Mouse (Mus musculus): ENCODE data around the gene Rab11fip4. TPM values are rescaled to one million over a fixed set of nuclear protein-coding genes. Genes with fewer than 3 reads are reported as not detected.
A peak's percentile ranks its signal among the peaks of the same experiment; 100 is the strongest.

Rab11fip4 gene
- total and polyA plus RNA-seq, 3 experiments = 13.2 to 41.6 (median 26.6) TPM

DNA sequence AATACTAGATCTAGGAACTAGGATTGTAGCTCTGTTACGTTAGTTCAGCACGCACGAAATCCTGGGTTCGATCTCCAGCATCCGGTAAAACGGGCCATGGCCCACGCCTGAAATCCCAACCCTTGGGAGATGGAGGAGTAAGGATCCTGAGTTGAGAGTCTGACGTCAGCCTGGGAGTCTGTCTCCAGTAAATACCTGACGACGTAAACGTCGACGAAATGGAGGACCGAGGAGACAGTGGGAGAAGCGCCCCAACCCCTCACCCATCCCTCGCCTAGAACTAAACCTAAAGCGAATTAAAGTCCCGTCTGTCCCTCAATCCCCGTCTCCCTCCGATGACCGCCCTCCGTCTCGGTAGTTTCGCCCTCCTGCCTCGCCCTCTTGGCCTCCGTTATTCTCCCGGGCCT, 112.9 kb downstream of the Rab11fip4 start:
- peaks cover 0 to 44% of the 10 kb centered on the region in 2 experiments; a peak in 2 of 4 replicates for H3K4me1 ChIP-seq (ENCODE audit: control insufficient read depth in 1 of 2, insufficient read depth in 2 of 2)
- no peaks in the 10 kb centered on the region for H3K9me3 ChIP-seq (replicated peaks; ENCODE audit: low read length)
- peak overlapping the region; percentile 74 for H3K4me2 ChIP-seq (ENCODE audit: insufficient read depth, low read depth, poor library complexity, severe bottlenecking)
- in situ Hi-C loops (cut with MboI; ENCODE audit: low pct_ligation_motif_present, low pct_unique_long_range_greater_than_20kb, low sequenced_read_pairs) (loop anchor here (5.0 kb wide), 1 partner anchor 218 kb away; no protein-coding TSS in a partner anchor), dilution Hi-C loops (cut with MboI; ENCODE audit: extremely low pct_ligation_motif_present, extremely low pct_unique_long_range_greater_than_20kb, low sequenced_read_pairs) (no loop called here)
- peak; percentile 74 for DNase-seq (ENCODE audit: extremely low read depth)
- H3K9ac ChIP-seq (ENCODE audit: insufficient read depth, low read depth) = peak overlapping the region; percentile 85
- no peaks in the 10 kb centered on the region for H3K27me3 ChIP-seq (replicated peaks)
- peak overlapping the region; percentile 87 for H3K27ac ChIP-seq (ENCODE audit: insufficient read depth, low read depth)
- peaks cover 7% of the 10 kb centered on the region for H3K79me2 ChIP-seq (replicated peaks; ENCODE audit: control insufficient read depth, extremely low read depth, insufficient read depth, poor library complexity, severe bottlenecking)
- peaks cover 5 to 37% of the 10 kb centered on the region in 2 experiments for H3K36me3 ChIP-seq (replicated peaks in 1 of 2; ENCODE audit: control insufficient read depth in 1 of 2, insufficient read depth in 1 of 2, low read length in 1 of 2)
- TF ChIP-seq MXI1 (IDR thresholded peaks at IDR 0.05; ENCODE audit: low read depth, low read length) (peak; percentile 2; the same call in 1 of the 2 replicates), MYC (IDR thresholded peaks at IDR 0.05; ENCODE audit: low read depth, low read length) (no peak), RAD21 (IDR thresholded peaks at IDR 0.05; ENCODE audit: low read depth, low read length) (no peak), JUN (IDR thresholded peaks at IDR 0.05; ENCODE audit: insufficient read depth, low read depth, low read length) (peak; percentile 21; the same call in 1 of the 2 replicates), MAX (IDR thresholded peaks at IDR 0.05; ENCODE audit: low read length) (no peak)
- peak overlapping the region; percentile 70 to 100 (median 93) for H3K4me3 ChIP-seq (replicated peaks in 1 of 3; ENCODE audit: low read depth in 2 of 3, low read length in 2 of 3, poor library complexity in 1 of 3)

DNA sequence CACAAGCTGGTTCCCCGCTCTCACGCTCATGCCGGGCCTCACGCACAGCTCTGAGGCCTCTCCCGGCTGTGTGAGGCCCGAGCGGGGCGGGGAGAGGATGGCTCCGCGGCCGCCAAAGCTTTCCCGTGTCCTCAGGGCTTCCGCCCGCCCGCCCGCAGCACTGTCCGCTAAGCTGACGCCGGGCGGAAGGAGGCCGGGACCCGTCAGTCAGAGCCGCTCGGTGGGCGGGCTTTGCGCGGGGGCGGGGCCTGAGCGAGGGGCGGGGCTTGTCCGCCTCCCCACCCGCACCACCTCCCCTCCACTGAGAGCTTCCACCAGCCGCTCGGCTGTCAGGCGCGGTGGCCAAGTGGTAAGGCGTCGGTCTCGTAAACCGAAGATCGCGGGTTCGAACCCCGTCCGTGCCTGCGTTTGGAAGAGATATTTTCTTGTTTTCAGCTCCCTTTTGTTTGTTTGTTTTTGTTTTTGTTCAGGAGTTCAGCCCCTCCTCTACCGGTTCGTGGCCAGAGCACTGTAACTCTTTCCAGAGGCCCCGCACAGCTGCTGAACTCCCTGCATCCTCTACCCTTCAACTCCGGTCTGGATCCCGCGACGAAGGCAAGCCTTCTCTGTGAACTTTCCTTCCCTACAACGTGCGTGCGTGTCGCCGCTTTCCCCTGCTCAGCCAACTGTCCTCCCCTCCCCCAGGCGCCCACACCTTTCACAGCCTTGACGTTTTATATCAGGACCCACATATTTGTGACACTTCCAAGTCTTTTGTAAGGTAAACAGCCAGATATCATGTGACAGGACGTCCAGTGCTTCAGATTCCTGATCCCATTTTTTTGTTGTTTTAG, 113.5 kb downstream of the Rab11fip4 start:
- dilution Hi-C loops (cut with MboI; ENCODE audit: extremely low pct_ligation_motif_present, extremely low pct_unique_long_range_greater_than_20kb, low sequenced_read_pairs) (no loop called here), in situ Hi-C loops (cut with MboI; ENCODE audit: low pct_ligation_motif_present, low pct_unique_long_range_greater_than_20kb, low sequenced_read_pairs) (loop anchor here (5.0 kb wide), 1 partner anchor 218 kb away; no protein-coding TSS in a partner anchor)
- Histone ChIP-seq H3K4me3 (replicated peaks in 1 of 3; ENCODE audit: low read depth in 2 of 3, low read length in 2 of 3, poor library complexity in 1 of 3) (peak overlapping the region; percentile 70 to 100 (median 93)), H3K4me2 (ENCODE audit: insufficient read depth, low read depth, poor library complexity, severe bottlenecking) (peak overlapping the region; percentile 58), H3K9me3 (replicated peaks; ENCODE audit: low read length) (no peaks in the 10 kb centered on the region), H3K79me2 (replicated peaks; ENCODE audit: control insufficient read depth, extremely low read depth, insufficient read depth, poor library complexity, severe bottlenecking) (peaks cover 7% of the 10 kb centered on the region), H3K4me1 (ENCODE audit: control insufficient read depth in 1 of 2, insufficient read depth in 2 of 2) (peaks cover 0 to 44% of the 10 kb centered on the region in 2 experiments; a peak in 2 of 4 replicates), H3K36me3 (replicated peaks in 1 of 2; ENCODE audit: control insufficient read depth in 1 of 2, insufficient read depth in 1 of 2, low read length in 1 of 2) (peaks cover 5 to 31% of the 10 kb centered on the region in 2 experiments), H3K27ac (ENCODE audit: insufficient read depth, low read depth) (peak overlapping the region; percentile 87), H3K9ac (ENCODE audit: insufficient read depth, low read depth) (peak overlapping the region; percentile 85), H3K27me3 (replicated peaks) (peaks cover 1% of the 10 kb centered on the region)
- DNase-seq (ENCODE audit: extremely low read depth) = peak; percentile 94
- TF ChIP-seq RAD21 (IDR thresholded peaks at IDR 0.05; ENCODE audit: low read depth, low read length) (no peak), ZMIZ1 (IDR thresholded peaks at IDR 0.05; ENCODE audit: low read depth, low read length) (peak; percentile 76; the same call in 1 of the 2 replicates), KAT2A (IDR thresholded peaks at IDR 0.05; ENCODE audit: insufficient replicate concordance, low read length) (peak; percentile 93), ELF1 (IDR thresholded peaks at IDR 0.05; ENCODE audit: low read depth, low read length) (peak; percentile 99), TBP (conservative IDR thresholded peaks at IDR 0.05; ENCODE audit: low read depth, low read length) (peak; percentile 99), E2F4 (IDR thresholded peaks at IDR 0.05; ENCODE audit: insufficient replicate concordance, low read depth, low read length) (no peak), USF2 (conservative IDR thresholded peaks at IDR 0.05; ENCODE audit: low read depth, low read length) (no peak), UBTF (IDR thresholded peaks at IDR 0.05; ENCODE audit: low read depth, low read length) (peak; percentile 91), NELFE (IDR thresholded peaks at IDR 0.05; ENCODE audit: low read depth, low read length) (peak; percentile 90), JUND (conservative IDR thresholded peaks at IDR 0.05; ENCODE audit: low read depth, low read length) (no peak), CHD1 (IDR thresholded peaks at IDR 0.05; ENCODE audit: low read depth, low read length) (no peak), EP300 (IDR thresholded peaks at IDR 0.05; ENCODE audit: low read length) (no peak; the same call in 1 of the 2 replicates), NRF1 (IDR thresholded peaks at IDR 0.05; ENCODE audit: low read depth, low read length) (peak; percentile 70), POLR2AphosphoS2 (IDR thresholded peaks at IDR 0.05; ENCODE audit: low read depth, low read length) (no peak), CHD2 (IDR thresholded peaks at IDR 0.05; ENCODE audit: low read length) (peak; percentile 86), MEF2A (IDR thresholded peaks at IDR 0.05; ENCODE audit: borderline replicate concordance, low read depth, low read length) (peak; percentile 81), CTCF (conservative IDR thresholded peaks at IDR 0.05 in 1 of 2, IDR thresholded peaks at IDR 0.05 in 1 of 2; ENCODE audit: low read depth in 2 of 2, low read length in 2 of 2) (peak in 1 of 2 experiments; percentile 1; a peak in 1 of 4 replicates), TCF12 (IDR thresholded peaks at IDR 0.05; ENCODE audit: low read depth, low read length) (peak; percentile 81), POLR2A (IDR thresholded peaks at IDR 0.05; ENCODE audit: low read depth, low read length) (peak; percentile 91), JUN (IDR thresholded peaks at IDR 0.05; ENCODE audit: insufficient read depth, low read depth, low read length) (no peak), IRF4 (IDR thresholded peaks at IDR 0.05; ENCODE audit: low read depth, low read length) (peak; percentile 40), ZKSCAN1 (IDR thresholded peaks at IDR 0.05; ENCODE audit: borderline replicate concordance, low read depth, low read length) (no peak), RCOR1 (conservative IDR thresholded peaks at IDR 0.05; ENCODE audit: low read depth, low read length) (no peak), SMC3 (IDR thresholded peaks at IDR 0.05; ENCODE audit: low read depth, low read length) (peak; percentile 27), ZNF384 (IDR thresholded peaks at IDR 0.05; ENCODE audit: low read depth, low read length) (no peak; the same call in 1 of the 2 replicates), ETS1 (conservative IDR thresholded peaks at IDR 0.05; ENCODE audit: low read depth, low read length) (no peak), MXI1 (IDR thresholded peaks at IDR 0.05; ENCODE audit: low read depth, low read length) (peak; percentile 60; the same call in 1 of the 2 replicates), BHLHE40 (IDR thresholded peaks at IDR 0.05; ENCODE audit: low read depth, low read length) (peak; percentile 57)

Measured in CH12.LX (cell line).